Mouse (Mus musculus) layer of hippocampus, adult 2 months (tissue): ENCODE data around the gene Dcun1d3. TPM values are rescaled to one million over a fixed set of nuclear protein-coding genes. Genes with fewer than 3 reads are reported as not detected.

Source experiments
- DNase-seq, 2 experiments: peaks; one replicate each; pipeline ENCODE4 v3.0.0; 2022; ENCODE audit warnings: low spot score in 2 of 2
- H3K27ac ChIP-seq: fragments of 200-600 bp; 2 replicates; pipeline ENCODE4 v1.8.1; 2022
- H3K4me3 ChIP-seq: fragments of 200-600 bp; 2 replicates; pipeline ENCODE4 v1.8.1; 2022; ENCODE audit warnings: mild to moderate bottlenecking
- CTCF ChIP-seq: fragments of 200-600 bp; conservative IDR thresholded peaks from 2 replicates; pipeline ENCODE4 v1.8.1; 2022; ENCODE audit warnings: antibody characterized with exemption, mild to moderate bottlenecking, moderate library complexity
- total RNA-seq, 2 experiments: library from RNA; stranded (reverse); gene quantifications; 2 replicates each; pipeline ENCODE4 v1.2.3; 2021

The Dcun1d3 gene
- total RNA-seq, 2 experiments from 2014 or later: 22.3 TPM

- Histone ChIP-seq H3K27ac (peak overlapping the region; percentile 69; the same call in 1 of the 2 replicates), H3K4me3 (no peak overlapping the region)
- TF ChIP-seq CTCF: no peak
- DNase-seq: no peak
These were observed 33.9 kb downstream of the Dcun1d3 start for GRCm38 (mm10) chr7:119862167-119862566.

- Histone ChIP-seq H3K27ac (peak overlapping the region; percentile 69; the same call in 1 of the 2 replicates), H3K4me3 (no peak overlapping the region)
- peak; percentile 31 to 44 for DNase-seq
- no peak for TF ChIP-seq CTCF
These were observed 34.6 kb downstream of the Dcun1d3 start for GRCm38 (mm10) chr7:119861335-119862091.

- TF ChIP-seq CTCF: no peak
- Histone ChIP-seq H3K4me3 (no peak overlapping the region), H3K27ac (peak overlapping the region; percentile 69; the same call in 1 of the 2 replicates)
- no peak for DNase-seq
These were observed 35.1 kb downstream of the Dcun1d3 start for GRCm38 (mm10) chr7:119860971-119861334.

- Histone ChIP-seq H3K27ac (peak overlapping the region; percentile 69; the same call in 1 of the 2 replicates), H3K4me3 (no peak overlapping the region)
- no peak for TF ChIP-seq CTCF
- DNase-seq: no peak
These were observed 35.5 kb downstream of the Dcun1d3 start for GRCm38 (mm10) chr7:119860554-119860953.

- Histone ChIP-seq H3K27ac (no peak overlapping the region), H3K4me3 (no peak overlapping the region)
- no peak for TF ChIP-seq CTCF
- DNase-seq: no peak
These were observed 36.0 kb downstream of the Dcun1d3 start for GRCm38 (mm10) chr7:119860116-119860515.

- no peak for DNase-seq
- no peak overlapping the region for H3K4me3 ChIP-seq
- peak; percentile 60 for TF ChIP-seq CTCF
These were observed 36.6 kb downstream of the Dcun1d3 start for GRCm38 (mm10) chr7:119859476-119859875.

GRCm38 (mm10) chr7:119855031-119855430 is 41.1 kb downstream of the Dcun1d3 start:
- TF ChIP-seq CTCF: no peak
- no peak for DNase-seq
- H3K27ac ChIP-seq: no peak overlapping the region
- no peak overlapping the region for H3K4me3 ChIP-seq

More at GRCm38 (mm10) chr7:119859476-119859875, 36.6 kb downstream of the Dcun1d3 start:
- H3K27ac ChIP-seq: no peak overlapping the region

GRCm38 (mm10) chr7:119854362-119854761 is 41.7 kb downstream of the Dcun1d3 start:
- no peak for DNase-seq
- Histone ChIP-seq H3K27ac (no peak overlapping the region), H3K4me3 (no peak overlapping the region)
- TF ChIP-seq CTCF: no peak

GRCm38 (mm10) chr7:119853186-119853585 is 42.9 kb downstream of the Dcun1d3 start:
- H3K27ac ChIP-seq: no peak overlapping the region
- H3K4me3 ChIP-seq: no peak overlapping the region
- TF ChIP-seq CTCF: no peak
- no peak for DNase-seq

- H3K27ac ChIP-seq: no peak overlapping the region
- TF ChIP-seq CTCF: no peak
- no peak for DNase-seq
- no peak overlapping the region for H3K4me3 ChIP-seq
These were observed 43.6 kb downstream of the Dcun1d3 start for GRCm38 (mm10) chr7:119852494-119852893.

GRCm38 (mm10) chr7:119850737-119851136 is 45.4 kb downstream of the Dcun1d3 start:
- no peak for DNase-seq
- TF ChIP-seq CTCF: no peak
- no peak overlapping the region for H3K4me3 ChIP-seq
- H3K27ac ChIP-seq: no peak overlapping the region

- peak; percentile 97 for TF ChIP-seq CTCF
- DNase-seq: peak; percentile 34 to 74
- Histone ChIP-seq H3K27ac (no peak overlapping the region), H3K4me3 (no peak overlapping the region)
These were observed 47.0 kb downstream of the Dcun1d3 start for GRCm38 (mm10) chr7:119849096-119849495.

GRCm38 (mm10) chr7:119847396-119847795 is 48.7 kb downstream of the Dcun1d3 start:
- no peak overlapping the region for H3K4me3 ChIP-seq
- DNase-seq: no peak
- H3K27ac ChIP-seq: no peak overlapping the region
- TF ChIP-seq CTCF: no peak

GRCm38 (mm10) chr7:119845541-119845940 is 50.6 kb downstream of the Dcun1d3 start:
- TF ChIP-seq CTCF: no peak
- DNase-seq: no peak
- H3K4me3 ChIP-seq: no peak overlapping the region
- H3K27ac ChIP-seq: no peak overlapping the region
